Mouse (Mus musculus) liver, postnatal 0 days (tissue): ENCODE results near the gene 4930432M17Rik.

ENCODE experiments used
- CTCF ChIP-seq: sonication (generic); IDR thresholded peaks from 2 replicates; pipeline ENCODE4 v1.5.1; 2016; ENCODE audit warnings: antibody characterized with exemption, low read depth
- EP300 ChIP-seq: IDR thresholded peaks from 2 replicates; pipeline ENCODE4 v1.6.1; 2016; ENCODE audit warnings: antibody characterized with exemption, low read depth, mild to moderate bottlenecking

GRCm38 (mm10) chr3:121652186-121652585 lies 18.4 kb upstream of the 4930432M17Rik start:
- no peak for TF ChIP-seq CTCF
- no peak for TF ChIP-seq EP300
